Mouse (Mus musculus) macrophage (primary cell): Measurements from ENCODE around the gene Adamts18. TPM values are rescaled to one million over a fixed set of nuclear protein-coding genes. Genes with fewer than 3 reads are reported as not detected.

Experiments used
- H3K27ac ChIP-seq: fragments of 350-480 bp; formaldehyde crosslinking; 2 replicates; pipeline ENCODE4 v1.9.0; 2021
- H3K36me3 ChIP-seq: fragments of 350-480 bp; formaldehyde crosslinking; 2 replicates; pipeline ENCODE4 v1.9.0; 2021; ENCODE audit errors: inconsistent target
- H3K4me3 ChIP-seq: fragments of 350-480 bp; formaldehyde crosslinking; 2 replicates; pipeline ENCODE4 v1.9.0; 2021; ENCODE audit errors: inconsistent target
- H3K79me2 ChIP-seq: fragments of 350-480 bp; formaldehyde crosslinking; 2 replicates; pipeline ENCODE4 v1.9.0; 2021; ENCODE audit errors: inconsistent target
- WGBS: methylation state at CpG from one replicate; pipeline ENCODE4 v1.1.7; 2026; ENCODE audit warnings: inconsistent platforms; ENCODE audit not compliant: missing documents; 5-methylcytosine and 5-hydroxymethylcytosine counted together
- polyA plus RNA-seq: library from polyadenylated mRNA; stranded (reverse); fragments of 250-400 nt; gene quantifications from 3 replicates; pipeline ENCODE4 v1.2.4, GENCODE M21; 2018; ENCODE audit warnings: inconsistent platforms
- total RNA-seq, 78 experiments: library from RNA; depleted of rRNA; stranded (reverse); fragments of 250-400 nt; gene quantifications; 1 replicate in 9 of 78; 2 replicates in 24 of 78; 3 replicates in 43 of 78; 4 replicates in 2 of 78; pipeline ENCODE4 v1.2.4; 2018; ENCODE audit warnings: inconsistent platforms in 56 of 78

Gene Adamts18
- total RNA-seq (2018; cell fraction: chromatin; rRNA removed) = not detected
- total RNA-seq (2018; cell fraction: cytosol; rRNA removed) = not detected
- not detected for total RNA-seq (2018; cell fraction: nucleus; rRNA removed)
- polyA plus RNA-seq = not detected in 3 replicates

GRCm38 (mm10) chr8:113848653-113849135 is at the start of gene Adamts18:
Gene Adamts18 (minus strand): TSS chr8:113848738.
- WGBS = 4% methylated on average over 27 of the region's 32 CpGs
- no peak within 1 kb of the TSS for H3K4me3 ChIP-seq
- no peak within 1 kb of the TSS for H3K27ac ChIP-seq
- no peaks in the 10 kb centered on the region for H3K79me2 ChIP-seq
- no peaks in the 10 kb centered on the region for H3K36me3 ChIP-seq

DNA sequence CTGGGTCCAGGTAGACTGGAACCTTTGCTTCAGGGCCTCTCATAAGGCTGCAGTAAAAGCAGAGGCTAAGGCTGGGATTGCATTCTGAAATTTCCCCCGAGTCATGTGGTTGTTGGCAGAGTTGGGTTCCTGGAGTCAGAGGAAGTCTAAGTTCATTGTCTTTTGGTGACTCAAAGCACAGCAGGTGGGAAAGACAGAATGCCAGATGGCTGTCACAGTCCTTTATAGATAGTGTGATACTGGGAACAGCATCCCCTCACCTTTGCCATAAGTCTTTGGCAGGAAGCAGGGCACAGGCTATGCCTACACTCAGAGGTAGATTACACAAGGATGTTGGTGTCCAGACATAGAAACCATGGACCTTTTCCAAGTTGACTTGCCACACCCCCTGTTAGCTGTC is 47.9 kb upstream of the Adamts18 start:
- Histone ChIP-seq H3K79me2 (no peaks in the 10 kb centered on the region), H3K4me3 (no peak overlapping the region), H3K27ac (no peak overlapping the region), H3K36me3 (no peaks in the 10 kb centered on the region)
- WGBS = 53% methylated on average over 1 of the region's 1 CpGs

DNA sequence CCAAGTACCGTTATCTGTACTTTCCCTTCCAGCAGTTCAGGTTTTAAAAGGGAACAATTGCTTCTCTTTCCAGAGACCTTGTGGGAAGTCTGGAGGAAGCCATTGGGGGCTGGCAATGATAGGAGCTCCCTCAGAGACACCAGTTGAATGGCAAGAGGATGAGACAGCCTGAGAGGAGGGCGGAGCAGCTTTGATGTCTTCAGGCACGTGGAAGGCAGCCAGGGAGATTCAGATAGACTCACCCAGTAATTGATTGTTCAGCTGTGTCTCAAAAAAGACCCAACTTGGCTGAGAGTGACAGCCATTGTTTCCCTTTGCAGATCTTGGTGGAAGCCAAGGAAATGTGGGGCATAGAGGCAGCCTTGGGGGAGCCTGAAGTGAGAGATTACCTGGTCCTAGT is 42.8 kb upstream of the Adamts18 start:
- Histone ChIP-seq H3K36me3 (no peaks in the 10 kb centered on the region), H3K4me3 (no peak overlapping the region), H3K79me2 (no peaks in the 10 kb centered on the region), H3K27ac (no peak overlapping the region)
- WGBS = 35% methylated on average over 3 of the region's 3 CpGs

- WGBS = 80% methylated on average over 3 of the region's 3 CpGs
- no peaks in the 10 kb centered on the region for H3K36me3 ChIP-seq
- H3K79me2 ChIP-seq = no peaks in the 10 kb centered on the region
- no peak overlapping the region for H3K27ac ChIP-seq
- no peak overlapping the region for H3K4me3 ChIP-seq
Measured at GRCm38 (mm10) chr8:113886509-113886908, 38.0 kb upstream of the Adamts18 start.

DNA sequence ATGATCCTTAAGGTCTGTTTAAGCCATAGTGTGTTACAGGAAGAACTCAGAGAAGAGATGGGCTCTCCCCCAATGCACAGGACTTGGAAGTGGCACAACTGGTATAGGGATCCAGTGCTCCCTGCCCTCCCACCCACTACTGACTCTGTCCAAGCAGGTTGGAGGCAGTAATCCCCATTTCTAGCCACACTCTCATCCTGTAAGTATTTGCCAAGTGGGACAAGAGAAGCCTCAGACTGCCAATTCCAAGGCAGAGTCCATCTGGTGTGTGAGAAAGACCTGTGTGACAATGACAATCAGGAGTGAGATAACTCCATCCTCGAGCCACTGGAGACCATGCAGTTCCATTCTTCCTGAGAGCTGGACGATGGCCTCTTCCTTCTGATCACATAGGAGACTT is 36.6 kb upstream of the Adamts18 start:
- Histone ChIP-seq H3K4me3 (no peak overlapping the region), H3K79me2 (no peaks in the 10 kb centered on the region), H3K36me3 (no peaks in the 10 kb centered on the region), H3K27ac (no peak overlapping the region)
- 58% methylated on average over 2 of the region's 2 CpGs for WGBS

- Histone ChIP-seq H3K27ac (no peak overlapping the region), H3K79me2 (no peaks in the 10 kb centered on the region), H3K4me3 (no peak overlapping the region), H3K36me3 (no peaks in the 10 kb centered on the region)
- WGBS = 35% methylated on average over 7 of the region's 7 CpGs
Measured at GRCm38 (mm10) chr8:113883994-113884393, 35.5 kb upstream of the Adamts18 start.

GRCm38 (mm10) chr8:113882558-113882957 is 34.0 kb upstream of the Adamts18 start:
- no peaks in the 10 kb centered on the region for H3K79me2 ChIP-seq
- H3K36me3 ChIP-seq = no peaks in the 10 kb centered on the region
- no peak overlapping the region for H3K4me3 ChIP-seq
- H3K27ac ChIP-seq = no peak overlapping the region
- WGBS = 37% methylated on average over 2 of the region's 2 CpGs

DNA sequence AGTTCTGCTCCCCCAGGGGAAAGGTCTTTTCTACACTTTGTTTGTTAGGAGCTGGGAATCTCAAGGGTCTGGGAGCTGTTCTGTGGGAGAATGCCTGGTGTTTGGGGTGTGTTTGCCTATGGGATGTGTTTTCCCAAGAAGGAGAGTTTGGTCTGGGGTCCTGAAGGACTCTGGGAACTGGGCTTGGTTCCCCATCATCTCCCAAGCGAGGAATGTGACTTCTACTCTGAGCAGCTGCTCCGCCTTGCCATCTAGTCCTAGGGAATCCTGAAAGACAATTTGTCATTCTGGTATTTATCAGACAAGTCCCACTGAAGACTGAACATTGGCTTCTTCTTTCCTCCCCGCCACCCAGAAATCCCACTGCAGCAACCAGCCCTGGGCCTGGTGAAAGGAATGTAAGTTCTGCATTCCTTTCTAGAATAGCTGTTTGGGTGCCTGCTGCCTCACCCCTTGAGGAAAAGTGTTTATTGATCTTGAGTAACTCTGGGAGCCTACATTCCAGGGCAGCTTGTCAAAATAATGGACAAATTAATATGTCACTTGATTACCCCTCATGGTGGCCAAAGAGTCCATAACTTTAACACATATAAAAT is 30.0 kb upstream of the Adamts18 start:
- Histone ChIP-seq H3K4me3 (no peak overlapping the region), H3K36me3 (no peaks in the 10 kb centered on the region), H3K79me2 (no peaks in the 10 kb centered on the region), H3K27ac (no peak overlapping the region)
- 76% methylated on average over 3 of the region's 3 CpGs for WGBS

DNA sequence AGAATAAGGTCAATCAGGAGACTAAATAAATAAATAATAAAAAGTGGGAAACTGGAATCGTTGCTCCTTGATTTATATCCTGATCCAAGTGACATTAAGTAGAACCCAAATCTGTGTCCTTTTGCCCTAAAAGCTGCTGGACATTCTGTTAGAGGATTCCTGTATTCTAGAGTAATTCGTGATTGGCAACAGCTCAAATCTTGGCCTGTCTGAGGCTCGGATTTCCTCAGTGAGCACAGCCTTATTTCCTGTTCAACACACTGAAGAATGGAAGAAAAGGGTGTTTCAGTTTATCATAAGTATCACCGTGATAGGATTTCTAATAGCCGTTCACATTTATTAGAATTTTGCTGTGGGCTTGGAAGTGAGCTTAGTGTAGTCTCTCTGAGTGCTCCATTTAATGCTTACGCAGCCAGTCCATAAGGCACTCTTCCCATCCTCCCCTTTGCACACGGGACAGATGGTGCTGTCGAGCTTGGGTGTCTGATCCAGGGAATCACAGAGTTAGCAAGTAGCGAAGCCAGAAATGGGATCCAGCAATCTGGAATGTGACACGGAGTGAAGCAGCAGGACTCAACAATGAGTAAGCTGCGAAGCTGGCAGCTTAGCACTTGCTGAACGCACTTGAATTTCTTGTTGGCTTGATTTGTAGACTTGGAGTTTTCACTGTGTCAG is 25.0 kb upstream of the Adamts18 start:
- H3K4me3 ChIP-seq = no peak overlapping the region
- WGBS = 84% methylated on average over 12 of the region's 12 CpGs
- no peak overlapping the region for H3K27ac ChIP-seq
- no peaks in the 10 kb centered on the region for H3K36me3 ChIP-seq
- H3K79me2 ChIP-seq = no peaks in the 10 kb centered on the region

DNA sequence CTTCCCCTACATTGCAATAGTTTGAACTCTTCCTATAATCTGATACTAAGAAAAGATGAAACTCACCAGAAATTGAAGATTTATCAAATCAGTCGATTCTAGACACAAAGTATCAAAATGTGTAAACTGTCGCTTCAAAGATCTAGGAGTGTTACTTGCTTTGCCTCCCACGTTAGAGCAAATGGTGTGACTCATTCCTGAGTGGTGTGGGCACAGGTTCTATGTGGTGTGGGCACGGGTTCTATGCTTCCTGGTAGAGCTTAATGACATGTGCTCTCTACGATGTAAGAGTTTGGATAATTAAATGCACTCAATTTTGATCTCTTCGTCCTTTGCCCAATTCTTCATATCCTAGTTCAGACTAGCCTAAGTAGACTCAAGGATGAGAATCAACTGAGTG is 23.9 kb upstream of the Adamts18 start:
- Histone ChIP-seq H3K4me3 (no peak overlapping the region), H3K27ac (no peak overlapping the region), H3K36me3 (no peaks in the 10 kb centered on the region), H3K79me2 (no peaks in the 10 kb centered on the region)
- 84% methylated on average over 6 of the region's 6 CpGs for WGBS

DNA sequence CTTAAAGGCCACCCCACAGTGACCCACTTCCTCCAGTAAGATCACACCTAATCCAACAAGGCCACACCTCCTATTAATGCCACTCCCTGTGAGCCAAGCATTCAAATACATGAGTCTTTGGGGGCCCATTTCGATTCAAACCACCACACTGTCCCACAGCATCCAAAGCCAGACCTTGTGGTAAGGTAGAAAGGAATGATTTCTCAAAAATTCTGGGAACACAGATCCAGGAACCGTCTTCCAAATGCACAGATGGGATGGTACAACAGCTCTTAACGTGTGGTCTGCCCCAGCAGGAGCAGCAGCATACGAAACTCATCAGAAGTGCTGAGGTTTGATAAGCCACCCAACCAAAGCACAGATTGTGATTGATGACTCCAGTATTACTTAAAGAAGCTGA is 18.0 kb upstream of the Adamts18 start:
- Histone ChIP-seq H3K79me2 (no peaks in the 10 kb centered on the region), H3K36me3 (no peaks in the 10 kb centered on the region), H3K27ac (no peak overlapping the region), H3K4me3 (no peak overlapping the region)
- WGBS = 81% methylated on average over 4 of the region's 4 CpGs

GRCm38 (mm10) chr8:113865326-113866093 is 17.0 kb upstream of the Adamts18 start:
- H3K4me3 ChIP-seq = no peak overlapping the region
- H3K79me2 ChIP-seq = no peaks in the 10 kb centered on the region
- WGBS = 80% methylated on average over 13 of the region's 13 CpGs
- no peaks in the 10 kb centered on the region for H3K36me3 ChIP-seq
- H3K27ac ChIP-seq = no peak overlapping the region

DNA sequence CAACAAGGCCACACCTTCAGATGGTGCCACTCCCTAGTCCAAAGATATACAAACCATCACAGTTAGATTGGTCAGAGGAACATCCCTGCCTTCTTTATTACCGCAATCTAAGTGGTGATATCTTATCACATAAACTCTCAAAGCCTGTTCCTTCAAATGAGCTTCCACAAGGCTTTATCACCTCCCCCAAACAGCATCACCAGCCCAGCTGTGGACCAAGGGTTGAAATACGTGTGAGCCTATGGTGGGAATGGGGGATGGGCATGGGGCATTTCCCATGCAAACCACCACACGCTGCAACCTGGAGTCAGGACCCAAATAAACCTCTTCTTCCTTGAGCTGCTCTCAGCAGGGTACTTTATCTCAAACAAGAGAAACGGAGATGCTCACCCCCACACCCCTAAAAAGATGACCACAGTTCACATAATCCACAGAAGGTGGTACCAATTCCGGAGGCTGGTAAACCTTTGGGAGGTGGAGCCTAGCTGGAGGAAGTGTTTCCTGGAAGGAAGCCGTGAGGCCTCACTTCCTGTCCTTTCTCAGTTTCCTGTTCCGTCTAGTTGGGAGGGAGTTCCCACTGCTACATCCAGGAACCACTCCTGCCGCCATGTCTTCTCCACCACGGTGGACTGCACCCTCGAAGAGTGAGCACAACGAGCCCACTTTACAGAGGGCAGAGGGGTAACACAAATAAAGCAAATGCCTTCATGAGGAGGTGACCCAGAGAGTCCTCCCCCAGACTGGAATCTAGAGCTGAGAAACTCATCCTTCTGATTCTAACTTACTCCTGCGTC is 11.5 kb upstream of the Adamts18 start:
- WGBS = 86% methylated on average over 12 of the region's 12 CpGs
- Histone ChIP-seq H3K27ac (no peak overlapping the region), H3K4me3 (no peak overlapping the region), H3K36me3 (no peaks in the 10 kb centered on the region), H3K79me2 (no peaks in the 10 kb centered on the region)

- no peaks in the 10 kb centered on the region for H3K36me3 ChIP-seq
- no peak overlapping the region for H3K4me3 ChIP-seq
- H3K79me2 ChIP-seq = no peaks in the 10 kb centered on the region
- 62% methylated on average over 7 of the region's 7 CpGs for WGBS
- H3K27ac ChIP-seq = no peak overlapping the region
Measured at GRCm38 (mm10) chr8:113858801-113859200, 10.3 kb upstream of the Adamts18 start.
